Mouse (Mus musculus): Measurements from ENCODE around the gene Tiparp.
A peak's percentile ranks its signal among the peaks of the same experiment; 100 is the strongest.

The Tiparp gene

DNA sequence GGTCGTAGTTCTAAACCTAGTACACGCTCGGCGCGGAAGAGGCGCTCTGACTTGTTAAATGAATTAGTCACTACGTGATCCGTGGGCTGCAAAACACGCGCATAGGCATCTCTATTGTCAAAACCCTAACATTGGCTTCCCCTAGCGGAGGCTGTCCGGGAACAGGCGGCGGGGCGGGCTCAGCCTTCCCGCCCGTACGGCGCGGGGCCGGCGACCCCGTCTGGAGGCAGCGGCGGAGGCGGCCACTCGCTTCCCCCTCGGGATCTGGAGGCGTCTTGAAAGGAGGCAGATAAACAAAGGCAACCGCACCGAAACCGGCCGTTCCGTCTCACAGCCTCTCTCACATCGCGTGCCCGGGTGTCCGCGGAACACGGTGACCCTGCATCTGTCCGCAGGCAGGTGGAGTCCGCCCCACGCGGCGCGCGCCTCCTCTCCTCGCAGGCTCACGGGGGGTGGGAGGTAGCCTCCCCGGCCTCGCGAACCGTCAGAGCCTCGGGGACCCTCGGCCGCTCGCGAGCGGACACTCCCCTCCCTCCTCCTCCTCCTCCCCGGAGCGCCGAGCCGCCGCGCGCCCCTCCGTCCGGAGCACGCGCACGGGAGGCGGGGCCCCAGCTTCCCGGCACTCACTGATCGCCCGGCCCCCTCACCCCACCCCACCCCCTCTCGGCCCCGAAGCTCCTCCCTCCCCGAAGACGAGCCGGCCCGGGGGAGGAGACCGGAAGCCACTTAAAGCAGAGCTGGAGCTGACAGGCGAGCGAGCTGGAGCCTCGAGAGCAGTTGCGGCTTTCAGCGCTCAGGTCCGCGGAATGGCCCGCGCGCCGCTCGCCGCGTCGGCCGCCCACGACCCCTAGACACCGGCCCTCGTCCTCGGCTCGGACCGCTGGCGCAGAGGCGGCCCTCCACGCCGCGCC, at the start of gene Tiparp:
Tiparp (plus strand) TSS at position 720 of the 911 bp plus-strand sequence.
- peak; percentile 69 for DNase-seq (ENCODE audit: extremely low read depth, low read depth)

DNA sequence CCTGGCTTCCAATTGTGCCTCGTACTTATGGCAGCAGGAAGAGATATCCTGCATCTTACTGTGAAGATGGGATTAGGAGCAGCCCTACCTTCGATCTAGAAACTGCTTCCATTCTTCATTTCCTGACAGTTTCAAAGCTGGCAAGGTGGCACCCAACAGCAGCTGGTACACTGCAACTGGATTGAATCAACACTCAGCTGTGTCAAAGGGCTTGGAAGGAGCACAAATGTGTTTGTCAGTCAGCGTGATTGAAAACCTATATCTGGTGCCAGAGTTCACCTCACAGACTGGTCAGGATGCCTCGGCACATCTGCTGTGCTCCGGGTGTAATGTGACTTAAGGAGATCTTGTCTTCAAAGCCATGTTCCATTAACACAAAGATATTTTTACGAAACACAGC, 47.5 kb upstream of the Tiparp start:
- DNase-seq (ENCODE audit: extremely low read depth, low read depth): no peak

DNA sequence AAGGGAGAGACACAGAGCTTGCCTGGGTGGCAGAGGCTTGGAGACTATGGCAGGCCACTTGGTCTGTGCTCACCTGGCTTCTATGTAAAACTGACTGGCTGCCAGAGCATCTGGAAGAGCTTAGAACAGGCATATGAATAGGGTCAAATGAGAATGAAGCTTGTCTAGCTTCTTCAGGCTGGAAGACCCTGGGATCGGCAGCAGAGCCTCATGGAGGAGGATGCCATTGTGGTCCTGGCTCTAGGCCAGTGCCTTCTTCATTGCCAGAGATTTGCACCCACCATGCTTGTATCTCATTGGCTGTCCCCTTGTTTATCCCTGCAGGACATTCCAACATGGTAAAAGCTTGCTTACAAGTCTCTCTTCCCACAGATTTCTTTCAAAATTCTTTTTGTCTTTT, 45.9 kb upstream of the Tiparp start:
- DNase-seq (ENCODE audit: extremely low read depth, low read depth): no peak

DNA sequence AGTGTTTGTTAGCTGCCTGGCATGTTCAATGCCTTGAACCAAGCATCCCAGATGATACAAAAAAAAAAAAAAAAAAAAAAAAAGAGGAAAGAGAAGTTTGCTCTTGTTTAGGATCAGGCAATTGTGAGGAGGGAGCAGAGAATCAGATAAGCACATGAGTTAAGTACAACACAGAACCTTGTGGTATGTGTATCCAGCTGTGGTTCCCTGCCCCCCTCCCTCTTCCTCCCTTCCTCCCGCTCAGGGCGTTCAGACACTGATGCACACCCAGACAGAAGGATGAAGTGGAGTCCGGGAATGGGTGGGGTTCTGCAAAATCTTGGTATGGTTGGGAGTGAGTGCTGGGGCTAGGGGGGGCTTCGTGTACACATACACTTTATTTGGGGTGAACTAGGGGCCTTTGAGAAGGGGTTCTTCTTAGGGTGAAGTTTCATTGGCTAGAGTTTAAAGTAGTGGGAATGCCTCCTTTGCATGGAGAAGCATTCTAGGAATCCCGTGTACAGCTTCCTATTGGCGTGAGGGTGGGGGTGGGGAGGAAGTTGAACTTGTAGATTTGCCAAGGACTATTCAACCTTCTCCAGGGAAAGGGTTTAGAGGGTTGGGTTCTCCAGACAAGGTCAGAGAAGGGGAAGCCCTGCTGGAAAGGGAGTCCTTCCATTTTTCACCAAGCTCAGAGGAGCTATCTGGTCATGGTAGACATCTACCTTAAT, 45.4 kb upstream of the Tiparp start:
- DNase-seq (ENCODE audit: extremely low read depth, low read depth): peak; percentile 4

DNA sequence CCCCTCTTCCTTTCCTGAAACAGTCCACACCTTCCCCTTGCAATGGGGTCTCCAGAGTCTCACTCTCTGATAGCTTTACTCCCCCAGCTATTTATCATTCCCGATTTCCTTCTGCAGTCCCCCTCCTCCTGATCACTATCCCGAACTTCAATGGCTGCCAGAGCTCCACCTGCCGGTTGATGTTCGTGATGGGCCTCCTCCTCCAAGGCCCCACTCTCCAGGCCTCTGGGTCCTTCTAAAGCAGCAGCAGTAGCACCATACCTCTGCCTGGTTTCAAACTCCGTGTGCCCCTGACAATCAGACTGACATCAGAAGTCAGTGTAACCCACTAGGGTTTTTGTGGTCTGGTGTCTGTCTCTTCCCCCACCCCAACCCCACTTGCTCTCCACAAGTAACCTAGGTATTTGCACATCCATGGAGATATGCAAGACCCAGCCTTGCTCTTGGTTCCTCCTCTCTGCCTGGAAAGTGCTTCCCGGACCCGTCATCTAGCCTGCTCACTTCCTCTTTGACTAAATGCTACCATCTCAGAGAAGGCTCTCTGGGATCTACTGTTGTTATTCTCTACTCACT, 44.0 kb upstream of the Tiparp start:
- DNase-seq (ENCODE audit: extremely low read depth, low read depth): peak; percentile 43

DNA sequence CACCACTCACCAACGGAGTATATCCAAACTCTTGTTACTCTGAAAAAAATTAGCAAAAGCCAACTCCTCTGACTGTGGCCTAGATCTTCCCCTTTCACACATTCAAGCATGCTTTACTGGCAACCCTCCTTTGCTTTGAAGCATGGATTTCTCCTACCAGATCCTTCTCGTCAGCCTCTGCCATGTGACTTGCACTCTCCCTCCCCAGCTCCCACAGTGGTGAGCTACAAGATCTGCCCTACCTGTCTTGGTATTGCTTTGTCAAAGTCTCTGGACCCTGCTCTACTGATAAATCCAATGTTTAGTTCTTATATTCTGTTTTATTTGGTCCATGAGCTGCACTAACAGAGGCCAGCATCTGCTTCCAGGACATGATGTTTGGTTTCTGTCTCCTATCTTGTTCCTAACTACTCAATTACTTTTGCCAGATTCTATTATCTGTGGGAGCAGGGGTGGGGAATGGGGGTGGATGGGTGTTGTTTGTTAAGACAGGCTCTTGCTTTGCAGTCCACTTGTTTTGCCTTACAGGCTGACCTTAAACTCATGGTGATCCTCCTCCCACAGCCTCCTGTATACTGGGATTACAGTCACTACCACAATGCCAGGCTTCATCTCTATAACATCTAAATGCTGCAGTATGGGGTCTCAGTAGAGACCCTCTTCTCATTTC, 40.7 kb upstream of the Tiparp start:
- no peak for DNase-seq (ENCODE audit: extremely low read depth, low read depth)

DNA sequence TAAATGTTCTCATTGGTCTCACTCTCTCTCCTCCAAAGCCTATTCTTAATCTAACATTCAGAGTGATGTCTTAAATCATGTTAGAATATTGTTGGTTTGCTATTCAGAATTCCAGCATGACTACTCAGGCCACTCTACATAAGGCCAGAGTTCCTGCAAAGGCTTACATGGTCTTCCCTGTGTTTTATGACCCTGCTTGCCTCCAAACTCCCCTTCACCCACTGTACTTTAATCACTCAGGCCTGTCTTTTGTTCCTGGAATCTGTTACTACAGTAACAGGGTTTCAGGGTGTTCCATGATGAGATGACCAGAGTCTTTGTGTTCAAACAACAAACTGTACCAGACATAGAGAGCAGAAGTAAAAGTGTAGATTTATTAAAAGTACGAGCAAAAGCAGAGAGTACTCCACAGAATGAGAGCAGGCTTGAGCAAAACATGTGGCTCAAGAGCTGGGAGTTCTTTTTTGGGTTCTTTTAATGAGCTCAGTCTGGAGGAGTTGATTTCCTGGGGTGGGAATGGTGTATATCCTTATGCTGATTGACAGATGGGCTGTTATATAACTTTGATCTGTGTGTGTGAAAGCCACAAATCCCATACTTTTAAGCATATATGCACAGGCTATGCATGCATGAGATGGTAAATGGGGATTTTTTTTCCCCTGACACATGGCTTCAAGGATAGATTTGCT, 39.5 kb upstream of the Tiparp start:
- no peak for DNase-seq (ENCODE audit: extremely low read depth, low read depth)

DNA sequence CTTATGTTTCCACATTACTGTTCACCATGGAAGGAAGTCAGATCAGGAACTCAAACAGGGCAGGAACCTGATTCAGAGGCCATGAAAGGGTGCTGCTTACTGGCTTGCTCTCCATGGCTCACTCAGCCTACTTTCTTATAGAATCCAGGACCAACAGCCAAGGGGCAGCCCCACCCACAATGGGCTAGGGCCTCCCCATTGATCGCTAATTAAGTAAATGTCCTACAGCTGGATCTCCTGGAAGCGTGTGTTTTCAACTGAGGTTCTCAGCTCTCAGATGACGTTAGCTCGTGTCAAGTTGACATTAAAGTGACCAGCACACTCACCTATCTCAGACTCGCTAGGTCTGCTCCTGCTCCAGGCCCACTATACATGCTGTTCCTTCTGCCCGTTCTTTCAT, 38.6 kb upstream of the Tiparp start:
- DNase-seq (ENCODE audit: extremely low read depth, low read depth): no peak

DNA sequence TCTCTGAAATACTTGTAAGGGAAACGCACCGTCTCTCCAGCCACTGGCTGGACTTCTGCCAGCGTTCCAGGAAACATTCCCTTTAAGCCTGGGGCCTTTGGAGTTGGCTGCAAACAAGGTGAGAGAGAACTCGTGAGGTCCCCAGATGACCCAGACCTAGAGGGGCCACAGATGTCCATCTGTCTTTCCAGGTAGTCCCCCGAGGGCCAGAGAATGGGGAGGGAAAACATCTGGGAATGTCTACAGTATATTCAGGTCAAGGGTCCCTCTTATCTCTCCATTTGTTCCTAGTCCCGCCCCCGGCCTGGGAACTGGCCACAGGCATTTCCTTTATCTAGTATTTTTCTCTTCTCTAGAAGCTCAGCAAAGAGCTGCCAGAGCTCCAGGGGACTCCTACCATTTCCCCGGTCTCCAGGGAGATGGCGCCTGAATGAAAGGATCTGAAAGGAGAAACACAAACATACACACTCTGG, 33.9 kb upstream of the Tiparp start:
- DNase-seq (ENCODE audit: extremely low read depth, low read depth): no peak

DNA sequence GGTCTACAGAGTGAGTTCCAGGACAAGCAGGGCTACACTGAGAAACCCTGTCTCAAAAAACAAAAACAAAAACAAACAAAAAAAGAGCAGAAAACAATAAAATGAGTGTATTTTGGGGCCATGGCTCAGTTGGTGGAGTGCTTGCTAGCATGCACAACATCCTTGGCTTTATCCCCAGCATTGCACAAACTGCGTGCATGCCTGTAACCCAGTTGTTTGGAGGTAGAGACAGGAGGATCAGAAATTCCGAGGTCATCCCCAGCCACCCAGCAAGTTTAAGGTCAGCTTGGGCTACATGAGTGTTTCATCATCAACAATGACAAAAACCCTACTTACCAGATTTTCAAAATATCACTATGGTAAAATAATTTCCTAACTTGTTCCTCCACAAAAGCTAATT, 20.4 kb upstream of the Tiparp start:
- no peak for DNase-seq (ENCODE audit: extremely low read depth, low read depth)

DNA sequence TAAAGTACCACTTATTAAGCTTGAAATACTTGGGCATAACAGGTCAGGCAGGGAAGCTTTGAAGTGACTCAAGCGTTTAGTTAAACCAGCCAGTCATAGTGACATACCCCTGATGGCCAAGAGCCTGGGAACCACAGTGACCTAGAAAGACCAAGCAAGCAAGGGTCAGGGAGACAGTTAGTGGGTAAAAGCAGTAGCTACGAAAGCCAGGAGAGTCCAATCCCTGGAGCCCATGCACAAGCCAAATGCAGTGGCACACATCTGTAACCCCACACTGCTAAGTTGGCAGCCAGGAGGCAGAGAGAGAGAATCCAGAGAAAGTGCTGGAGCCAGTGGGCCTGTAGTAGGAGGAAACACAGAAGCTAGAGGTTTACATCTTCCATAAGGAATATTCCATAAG, 17.6 kb upstream of the Tiparp start:
- no peak for DNase-seq (ENCODE audit: extremely low read depth, low read depth)

DNA sequence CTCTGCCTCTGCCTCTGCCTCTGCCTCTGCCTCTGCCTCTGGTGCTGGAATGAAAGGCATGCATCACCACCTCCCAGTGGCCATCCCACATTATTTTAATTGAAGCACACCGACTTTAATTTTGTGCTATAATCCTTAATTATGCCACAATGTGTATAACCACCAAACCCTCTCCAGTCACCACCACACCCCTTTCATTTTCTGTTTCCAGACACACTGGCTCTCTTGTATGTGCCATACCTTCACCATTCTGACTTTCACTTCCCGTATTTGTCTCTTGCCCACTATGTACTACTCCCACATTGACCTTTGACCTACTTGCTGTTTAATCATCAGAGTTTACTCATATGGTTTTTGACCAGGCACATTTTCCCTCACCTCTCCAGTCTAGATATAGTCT, 12.5 kb upstream of the Tiparp start:
- DNase-seq (ENCODE audit: extremely low read depth, low read depth): no peak

DNA sequence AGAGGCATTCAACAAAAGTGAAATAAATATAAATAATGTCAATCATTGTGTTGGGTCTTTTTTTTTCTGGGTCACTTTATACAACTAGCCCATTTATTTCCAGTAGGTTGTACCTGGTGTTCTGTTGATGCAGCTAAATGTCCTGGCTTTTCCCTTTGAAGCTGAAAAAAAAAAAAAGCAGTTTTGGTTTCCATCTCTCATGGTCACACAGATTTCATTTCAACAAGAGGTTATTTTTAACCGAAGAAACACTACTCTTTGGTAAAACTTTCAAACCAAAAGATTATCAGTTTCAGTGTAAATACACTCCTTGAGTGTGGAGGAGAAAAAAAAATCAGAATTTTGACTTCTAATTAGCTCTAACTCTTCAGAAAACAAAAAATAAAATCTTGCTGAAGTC, 11.7 kb upstream of the Tiparp start:
- DNase-seq (ENCODE audit: extremely low read depth, low read depth): no peak

DNA sequence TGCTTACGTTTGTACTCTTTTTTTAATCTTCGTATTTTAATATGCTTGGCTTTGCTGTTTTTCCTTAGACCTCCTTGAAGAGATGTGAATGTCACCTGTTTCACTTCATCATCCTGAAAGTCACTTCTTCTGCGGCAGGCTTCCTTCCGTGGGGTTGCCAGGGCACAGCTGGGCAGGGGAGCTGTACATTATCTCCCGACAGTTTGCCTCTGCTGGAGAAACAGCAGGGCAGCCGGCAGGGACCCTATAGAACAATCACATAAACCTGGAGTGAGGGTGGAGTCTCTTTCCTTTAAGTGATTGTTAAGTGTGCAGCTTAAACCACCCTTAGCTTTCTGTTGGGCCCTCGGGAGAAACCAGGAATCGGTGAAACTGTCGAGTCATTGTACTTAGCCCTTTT, 11.1 kb upstream of the Tiparp start:
- DNase-seq (ENCODE audit: extremely low read depth, low read depth): peak; percentile 12

DNA sequence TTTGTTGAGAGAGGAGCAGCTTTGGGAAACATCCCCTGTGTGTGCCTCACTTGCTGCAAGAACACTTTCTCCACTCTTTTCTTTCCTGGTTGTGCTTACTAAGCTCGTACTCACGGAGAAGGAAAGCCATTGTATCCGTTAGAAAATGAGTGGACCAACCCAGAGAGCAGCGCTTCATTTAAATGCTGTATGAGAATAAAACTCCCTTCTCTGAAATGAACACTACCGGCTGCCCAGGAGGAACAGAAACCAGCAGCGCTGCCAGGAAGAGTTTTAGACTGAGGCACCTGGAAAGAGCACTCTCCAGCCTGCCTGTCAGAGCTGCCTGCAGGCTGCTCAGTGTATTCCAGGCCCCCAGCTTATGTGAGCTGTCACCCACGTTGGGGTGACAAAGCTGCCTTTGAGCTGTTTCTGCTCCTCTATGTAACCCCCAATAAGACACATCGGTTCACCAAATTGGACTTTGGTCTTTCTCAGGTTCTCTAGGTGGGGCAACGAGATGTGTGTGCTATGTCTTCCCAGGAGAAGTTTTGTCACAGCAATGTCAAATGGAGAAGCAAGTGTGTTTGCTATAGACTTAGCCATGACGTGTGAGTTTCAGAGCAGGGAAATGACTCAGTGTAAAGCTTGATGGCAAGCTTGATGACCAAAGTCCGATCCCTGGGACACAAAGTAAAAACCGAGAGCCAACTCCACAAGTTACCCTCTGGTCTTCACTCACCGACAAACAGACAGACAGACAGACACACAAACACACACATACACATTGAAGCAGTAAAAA, 10.3 kb upstream of the Tiparp start:
- DNase-seq (ENCODE audit: extremely low read depth, low read depth): no peak

DNA sequence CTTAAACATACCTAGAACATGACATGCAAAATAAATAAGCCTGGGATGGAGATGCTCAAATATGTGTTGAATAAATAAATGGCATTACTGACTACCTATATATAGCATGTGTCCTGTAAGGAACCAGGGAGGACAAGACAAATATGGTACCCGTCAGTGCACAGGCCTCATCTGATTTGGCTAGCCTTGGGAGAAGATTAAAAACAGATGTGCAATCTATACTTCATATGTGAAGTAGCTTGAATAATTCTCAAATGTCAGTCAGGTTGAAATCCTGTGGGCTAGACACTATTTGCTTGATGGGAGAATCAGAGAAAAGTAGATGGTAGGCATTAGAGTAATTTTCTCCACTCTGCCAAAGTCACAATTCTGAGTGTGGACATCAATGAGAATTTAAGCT, 6.8 kb upstream of the Tiparp start:
- no peak for DNase-seq (ENCODE audit: extremely low read depth, low read depth)

DNA sequence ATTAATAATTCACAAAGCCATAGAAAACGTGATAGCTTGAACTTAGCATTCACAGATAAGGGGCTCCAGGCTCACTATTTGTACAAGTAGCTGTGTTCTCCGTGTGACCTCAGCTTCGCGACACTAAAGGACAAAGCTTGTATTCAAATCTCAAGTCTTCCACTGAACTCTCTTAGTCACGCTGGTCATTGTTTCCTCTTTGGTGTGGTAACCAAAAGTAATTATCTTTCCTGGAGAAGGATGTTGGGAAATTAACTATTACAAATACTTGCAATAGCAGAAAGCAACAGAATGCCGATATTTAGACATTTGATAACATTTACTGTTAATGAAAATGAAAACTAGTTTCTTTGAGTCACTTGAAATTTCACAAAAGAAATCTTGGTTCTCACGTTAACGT, 4.8 kb upstream of the Tiparp start:
- no peak for DNase-seq (ENCODE audit: extremely low read depth, low read depth)

DNA sequence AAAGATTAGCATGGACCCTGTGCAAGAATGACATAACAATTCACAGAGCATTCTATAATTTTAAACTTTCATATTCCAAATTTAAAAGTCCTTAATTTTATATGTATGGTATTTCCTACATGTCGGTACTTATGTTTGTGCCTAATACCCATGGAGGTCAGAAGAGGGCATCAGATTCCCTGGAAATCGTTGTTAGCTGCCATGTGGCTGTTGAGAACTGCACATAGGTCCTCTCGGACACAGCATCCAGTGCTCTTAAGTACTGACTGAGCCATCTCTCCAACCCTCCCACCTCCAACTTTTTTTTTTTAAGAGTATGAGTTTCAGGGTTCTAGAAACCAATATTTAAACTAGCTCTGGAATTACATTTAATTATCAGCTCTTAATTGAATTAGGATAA, 2.5 kb upstream of the Tiparp start:
- no peak for DNase-seq (ENCODE audit: extremely low read depth, low read depth)

DNA sequence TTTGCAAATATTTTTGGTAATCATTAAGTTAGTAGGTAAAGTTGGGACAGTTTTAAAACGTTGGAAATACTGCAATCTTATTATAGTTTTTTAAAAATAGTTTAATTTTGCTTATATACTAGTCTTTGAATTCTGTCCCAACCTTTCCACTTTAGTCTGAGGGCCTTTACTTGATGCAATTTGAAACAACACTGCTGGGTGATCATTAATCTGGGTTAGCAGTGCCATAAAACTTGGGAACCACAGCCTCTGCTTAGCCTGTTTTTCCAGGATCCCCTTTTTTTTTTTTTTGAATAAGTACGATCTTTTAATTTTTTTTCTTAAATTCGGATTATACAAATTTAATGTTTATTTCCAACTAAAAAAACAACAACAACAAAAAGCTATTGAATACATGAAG, 1.0 kb upstream of the Tiparp start:
- DNase-seq (ENCODE audit: extremely low read depth, low read depth): no peak
